Mouse (Mus musculus): ENCODE results near the gene Myl4. TPM values are rescaled to one million over a fixed set of nuclear protein-coding genes. Genes with fewer than 3 reads are reported as not detected.

The Myl4 gene
- not detected for total RNA-seq (2023)

GRCm38 (mm10) chr11:104550406-104550974, at the start of gene Myl4, which contains the start of gene Cdc27:
Myl4 (plus strand) TSS chr11:104550663.
Cdc27 (minus strand) TSS chr11:104550620.

GRCm38 (mm10) chr11:104607491-104608245, 57.2 kb downstream of the Myl4 start, which contains the start of gene Itgb3:
Itgb3 (plus strand) TSS chr11:104608000.

Other genes starting within 250 kb of the Myl4 start
- 10 to 100 TPM; 91.8 to 92.9 TPM for gene Kansl1, start 81.8 kb upstream of the Myl4 start, total RNA-seq (2023)
- 10 to 100 TPM; 24.4 to 25.4 TPM for gene Cdc27, start within 50 bp of the Myl4 start, total RNA-seq (2023)
- 10 to 100 TPM; 20.8 to 22.2 TPM for gene Itgb3, start 57.3 kb downstream of the Myl4 start, total RNA-seq (2023)
- not detected for gene Gm11639, start 135.0 kb downstream of the Myl4 start, total RNA-seq (2023)

Data from monocyte, adult 59 days (primary cell).